Mouse (Mus musculus): ENCODE data around the gene Gm7145.
"Not testable (repeated sequence)": the region's sequence is repeated elsewhere in the genome, so short reads cannot be mapped to it uniquely, and the experiment has no call there.

DNA sequence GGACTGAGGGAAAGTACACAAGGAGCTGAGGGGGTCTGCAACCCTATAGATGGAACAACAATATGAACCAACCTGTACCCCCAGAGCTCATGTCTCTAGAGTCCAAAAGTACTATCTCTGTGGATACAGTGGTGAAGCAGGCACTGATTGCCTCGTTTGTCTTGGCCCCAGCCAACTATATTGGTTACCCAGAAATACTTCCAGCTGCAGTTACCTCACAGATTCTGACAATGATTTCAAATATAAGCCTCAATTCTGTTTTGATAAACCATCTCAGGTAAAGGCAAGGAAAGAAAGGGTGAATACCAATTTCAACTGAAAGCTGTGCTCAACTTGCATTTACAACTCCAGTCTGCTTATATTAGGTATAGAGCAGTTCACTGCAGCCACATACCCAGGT, 38.0 kb upstream of the Gm7145 start, which contains the start of gene Gm28168:
- TF ChIP-seq MAFK (IDR thresholded peaks at IDR 0.05; ENCODE audit: insufficient read depth, low read depth, low read length); ZC3H11A (IDR thresholded peaks at IDR 0.05; ENCODE audit: borderline replicate concordance, low read depth, low read length): not testable (repeated sequence)
